Mouse (Mus musculus): ENCODE results near the gene Fgfr4. TPM values are rescaled to one million over a fixed set of nuclear protein-coding genes. Genes with fewer than 3 reads are reported as not detected.

Gene Fgfr4
- polyA plus RNA-seq (2015; fragmentation: Nextera tagmentation; extraction: Ambion mirVana), result 0.67 and 1.4 TPM in 2 replicates

DNA sequence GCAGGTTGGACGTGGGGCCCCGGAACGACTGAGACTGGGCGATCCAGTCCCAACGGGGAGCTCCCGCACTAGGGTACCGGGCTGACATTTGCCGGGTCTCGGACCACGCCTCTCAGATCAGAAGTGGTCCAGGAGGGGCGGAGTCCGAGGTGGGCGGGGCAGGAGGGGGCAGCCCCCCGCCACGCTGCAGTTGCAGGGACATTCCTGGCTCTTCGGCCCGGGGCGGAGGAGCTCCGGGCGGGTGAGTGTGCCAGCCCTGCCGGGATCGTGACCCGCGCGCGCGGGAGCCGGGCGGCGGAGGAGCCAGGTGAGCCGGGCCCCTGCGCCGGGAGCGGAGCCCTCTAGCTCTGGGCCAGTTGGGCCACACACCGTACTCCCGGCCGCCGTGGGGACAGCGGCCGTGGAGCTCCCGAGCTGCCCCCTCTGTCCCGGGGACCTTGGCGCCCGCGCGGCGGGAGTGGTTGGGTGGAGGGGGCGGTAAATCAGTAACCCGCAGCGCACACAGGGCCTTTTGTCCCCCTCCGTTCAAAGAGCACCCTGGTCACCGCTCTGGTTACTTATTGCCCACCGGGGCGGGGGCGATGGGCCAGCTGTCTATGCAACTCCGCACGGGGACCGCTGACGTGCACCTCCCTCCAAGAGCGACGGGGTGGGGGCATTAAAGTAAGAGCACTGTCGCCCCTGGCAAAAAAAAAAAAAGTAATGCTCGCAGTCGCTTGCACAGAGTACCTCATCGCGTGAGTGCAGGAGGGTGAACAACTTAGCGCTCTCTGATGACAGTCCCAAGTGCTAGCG, at the start of gene Fgfr4:
Fgfr4 (plus strand) TSS at position 20 of the 795 bp plus-strand sequence.
- Histone ChIP-seq H3K36me3 (ENCODE audit: control insufficient read depth, insufficient read depth) (no peaks in the 10 kb centered on the region), H3K27me3 (replicated peaks; ENCODE audit: control insufficient read depth, insufficient read depth, low read length) (0 out of 2 replicates have a peak, but pooled peaks cover 4% of the 10 kb centered on the region), H3K4me2 (ENCODE audit: low read length) (peak within 1 kb of the TSS; percentile 95), H3K4me1 (replicated peaks; ENCODE audit: control insufficient read depth, insufficient read depth, low read length) (peaks cover 11% of the 10 kb centered on the region), H3K4me3 (replicated peaks; ENCODE audit: low read length) (peak within 1 kb of the TSS; percentile 54), H3K27ac (ENCODE audit: low read length) (no peak within 1 kb of the TSS), H3K9me3 (ENCODE audit: control insufficient read depth, low read length) (no peaks in the 10 kb centered on the region), H3K9ac (replicated peaks; ENCODE audit: low read depth, low read length) (peak within 1 kb of the TSS; percentile 63)
- WGBS, result 1% methylated on average over 60 of the region's 68 CpGs
- no peak for ATAC-seq

- Histone ChIP-seq H3K36me3 (ENCODE audit: control insufficient read depth, insufficient read depth) (peaks cover 2% of the 10 kb centered on the region; the same call in 1 of the 2 replicates), H3K4me2 (ENCODE audit: low read length) (no peak overlapping the region)
- WGBS, result 66% methylated on average over 2 of the region's 2 CpGs
These were observed 49.1 kb upstream of the Fgfr4 start for GRCm38 (mm10) chr13:55103351-55103750.

DNA sequence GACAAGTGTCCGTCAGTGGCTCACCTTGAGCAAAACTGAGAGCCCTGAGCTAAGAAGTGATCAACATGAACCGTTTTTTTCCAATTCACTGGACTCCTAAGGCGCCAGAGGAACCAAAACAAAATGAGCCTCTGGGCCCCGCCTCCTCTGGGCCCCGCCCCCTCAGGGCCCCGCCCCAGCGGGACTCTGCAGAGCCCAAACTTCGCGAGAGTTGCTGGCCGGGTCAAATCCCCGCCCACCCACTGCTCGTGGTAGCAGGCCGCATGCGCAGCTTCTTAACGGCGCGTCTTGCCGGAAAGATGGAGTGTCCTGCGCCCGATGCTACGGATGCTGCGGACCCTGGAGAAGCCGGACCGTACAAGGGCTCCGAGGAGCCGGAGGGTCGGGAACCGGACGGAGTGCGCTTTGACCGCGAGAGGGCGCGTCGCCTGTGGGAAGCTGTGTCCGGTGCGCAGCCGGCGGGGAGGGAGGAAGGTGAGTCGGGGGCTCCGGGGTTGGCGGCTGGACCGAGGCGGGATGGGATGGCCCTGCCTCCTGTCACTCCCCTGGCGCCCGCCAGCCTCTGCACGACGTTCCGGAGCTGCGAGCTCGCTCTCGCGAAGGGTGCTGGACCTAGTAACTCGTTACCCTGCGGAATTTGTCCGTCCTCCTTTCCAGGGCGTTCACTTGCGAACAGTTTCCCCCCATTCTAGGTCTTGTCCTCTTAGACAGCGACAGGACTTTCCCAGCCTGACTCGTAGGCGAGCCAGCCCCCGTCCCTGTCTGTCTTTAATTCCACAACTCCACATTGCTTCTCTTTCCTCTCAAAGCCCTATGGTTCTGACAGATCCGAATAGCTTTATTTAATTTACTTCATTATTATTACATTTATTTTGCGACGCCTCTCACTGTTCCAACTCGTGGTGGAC, 47.1 kb upstream of the Fgfr4 start, which contains the start of gene Zfp346:
Zfp346 (plus strand) TSS at position 267 of the 908 bp plus-strand sequence.
- Histone ChIP-seq H3K4me2 (ENCODE audit: low read length) (peak within 1 kb of the TSS; percentile 84), H3K27ac (ENCODE audit: low read length) (peak within 1 kb of the TSS; percentile 79), H3K9me3 (ENCODE audit: control insufficient read depth, low read length) (no peaks in the 10 kb centered on the region), H3K4me1 (replicated peaks; ENCODE audit: control insufficient read depth, insufficient read depth, low read length) (peaks cover 14% of the 10 kb centered on the region), H3K36me3 (ENCODE audit: control insufficient read depth, insufficient read depth) (peaks cover 2% of the 10 kb centered on the region; the same call in 1 of the 2 replicates), H3K9ac (replicated peaks; ENCODE audit: low read depth, low read length) (peak within 1 kb of the TSS; percentile 94), H3K27me3 (replicated peaks; ENCODE audit: control insufficient read depth, insufficient read depth, low read length) (no peaks in the 10 kb centered on the region), H3K4me3 (replicated peaks; ENCODE audit: low read length) (peak within 1 kb of the TSS; percentile 92)
- ATAC-seq, result peak; percentile 93
- WGBS, result under 1% methylated on average over 66 of the region's 66 CpGs

More at GRCm38 (mm10) chr13:55103351-55103750, 49.1 kb upstream of the Fgfr4 start:
- Histone ChIP-seq H3K4me1 (replicated peaks; ENCODE audit: control insufficient read depth, insufficient read depth, low read length) (peaks cover 21% of the 10 kb centered on the region), H3K9ac (replicated peaks; ENCODE audit: low read depth, low read length) (no peak overlapping the region), H3K27ac (ENCODE audit: low read length) (no peak overlapping the region), H3K9me3 (ENCODE audit: control insufficient read depth, low read length) (no peaks in the 10 kb centered on the region), H3K4me3 (replicated peaks; ENCODE audit: low read length) (no peak overlapping the region), H3K27me3 (replicated peaks; ENCODE audit: control insufficient read depth, insufficient read depth, low read length) (no peaks in the 10 kb centered on the region)
- ATAC-seq, result no peak

DNA sequence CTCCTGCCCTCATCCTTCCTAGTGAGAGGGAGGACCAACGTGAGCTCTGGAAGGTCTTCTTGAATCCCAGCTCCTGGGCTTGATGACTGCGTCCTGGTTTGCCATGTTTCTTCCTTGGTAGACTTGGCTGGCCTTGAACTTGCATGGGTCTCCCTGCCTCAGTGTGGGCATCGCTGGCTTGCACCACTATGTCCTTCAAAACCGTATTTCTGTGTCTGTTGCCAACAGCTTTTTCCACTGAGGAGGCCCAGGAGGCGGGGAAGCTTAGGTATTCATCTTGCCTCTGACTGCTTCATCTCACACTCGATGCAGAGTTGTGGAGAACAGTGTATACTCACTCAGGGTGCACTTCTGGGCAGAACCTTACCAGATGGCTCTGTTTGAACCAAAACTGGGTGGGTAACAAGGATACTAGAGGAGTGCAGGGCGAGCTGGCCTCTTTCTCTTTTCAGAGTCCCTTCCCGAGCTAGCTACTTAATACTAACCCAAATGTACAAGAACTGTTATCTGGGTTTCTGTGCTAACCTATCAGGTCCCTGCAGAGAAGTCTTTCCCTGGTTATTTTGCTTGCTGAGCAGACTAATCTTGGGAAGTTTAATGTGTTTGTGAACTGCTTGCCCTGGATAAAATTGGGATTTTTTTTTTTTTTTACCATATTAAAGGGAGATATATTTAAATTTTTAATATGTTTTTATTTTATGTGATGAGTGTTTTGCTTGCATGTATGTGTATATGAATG, 46.3 kb upstream of the Fgfr4 start:
- H3K27me3 ChIP-seq (replicated peaks; ENCODE audit: control insufficient read depth, insufficient read depth, low read length), result no peaks in the 10 kb centered on the region
- no peaks in the 10 kb centered on the region for H3K9me3 ChIP-seq (ENCODE audit: control insufficient read depth, low read length)
- peak overlapping the region; percentile 94 for H3K9ac ChIP-seq (replicated peaks; ENCODE audit: low read depth, low read length)
- peaks cover 14% of the 10 kb centered on the region for H3K4me1 ChIP-seq (replicated peaks; ENCODE audit: control insufficient read depth, insufficient read depth, low read length)
- no peak overlapping the region for H3K27ac ChIP-seq (ENCODE audit: low read length)
- peak overlapping the region; percentile 92 for H3K4me3 ChIP-seq (replicated peaks; ENCODE audit: low read length)
- H3K4me2 ChIP-seq (ENCODE audit: low read length), result peak overlapping the region; percentile 84
- ATAC-seq, result no peak
- WGBS, result 18% methylated on average over 8 of the region's 8 CpGs
- H3K36me3 ChIP-seq (ENCODE audit: control insufficient read depth, insufficient read depth), result peaks cover 2% of the 10 kb centered on the region; the same call in 1 of the 2 replicates

GRCm38 (mm10) chr13:55107116-55107515, 45.3 kb upstream of the Fgfr4 start:
- Histone ChIP-seq H3K9ac (replicated peaks; ENCODE audit: low read depth, low read length) (no peak overlapping the region), H3K4me1 (replicated peaks; ENCODE audit: control insufficient read depth, insufficient read depth, low read length) (peaks cover 14% of the 10 kb centered on the region), H3K27me3 (replicated peaks; ENCODE audit: control insufficient read depth, insufficient read depth, low read length) (no peaks in the 10 kb centered on the region), H3K27ac (ENCODE audit: low read length) (no peak overlapping the region), H3K36me3 (ENCODE audit: control insufficient read depth, insufficient read depth) (peaks cover 2% of the 10 kb centered on the region; the same call in 1 of the 2 replicates), H3K9me3 (ENCODE audit: control insufficient read depth, low read length) (no peaks in the 10 kb centered on the region), H3K4me3 (replicated peaks; ENCODE audit: low read length) (no peak overlapping the region), H3K4me2 (ENCODE audit: low read length) (no peak overlapping the region)
- 90% methylated on average over 4 of the region's 4 CpGs for WGBS
- no peak for ATAC-seq

GRCm38 (mm10) chr13:55107694-55108093, 44.7 kb upstream of the Fgfr4 start:
- ATAC-seq, result no peak
- 88% methylated on average over 8 of the region's 8 CpGs for WGBS
- H3K4me1 ChIP-seq (replicated peaks; ENCODE audit: control insufficient read depth, insufficient read depth, low read length), result peaks cover 14% of the 10 kb centered on the region
- no peak overlapping the region for H3K9ac ChIP-seq (replicated peaks; ENCODE audit: low read depth, low read length)
- no peaks in the 10 kb centered on the region for H3K9me3 ChIP-seq (ENCODE audit: control insufficient read depth, low read length)
- H3K27me3 ChIP-seq (replicated peaks; ENCODE audit: control insufficient read depth, insufficient read depth, low read length), result no peaks in the 10 kb centered on the region
- peaks cover 2% of the 10 kb centered on the region; the same call in 1 of the 2 replicates for H3K36me3 ChIP-seq (ENCODE audit: control insufficient read depth, insufficient read depth)
- H3K4me2 ChIP-seq (ENCODE audit: low read length), result no peak overlapping the region
- no peak overlapping the region for H3K27ac ChIP-seq (ENCODE audit: low read length)
- H3K4me3 ChIP-seq (replicated peaks; ENCODE audit: low read length), result no peak overlapping the region

DNA sequence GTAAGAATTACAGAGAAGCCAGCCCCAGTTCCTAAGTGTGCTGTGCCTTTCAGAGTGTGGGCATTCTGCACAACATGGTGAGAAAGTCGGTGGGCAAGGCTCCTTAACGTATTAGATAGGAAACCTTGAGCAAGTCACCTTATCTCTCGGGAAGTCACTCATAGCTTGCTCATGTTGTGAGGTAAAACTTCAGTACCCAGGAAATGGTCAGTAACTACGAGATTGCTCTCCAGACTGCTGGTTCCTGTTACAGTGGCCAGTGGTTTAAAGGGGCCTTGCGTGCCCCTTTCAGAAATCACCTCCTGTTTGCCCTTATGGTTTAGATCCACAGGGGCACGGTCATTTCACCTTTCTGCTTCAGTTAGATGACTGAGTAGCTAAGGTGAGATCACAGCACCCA, 38.1 kb upstream of the Fgfr4 start:
- Histone ChIP-seq H3K36me3 (ENCODE audit: control insufficient read depth, insufficient read depth) (peaks cover 10% of the 10 kb centered on the region), H3K27ac (ENCODE audit: low read length) (no peak overlapping the region)
- no peak for ATAC-seq

DNA sequence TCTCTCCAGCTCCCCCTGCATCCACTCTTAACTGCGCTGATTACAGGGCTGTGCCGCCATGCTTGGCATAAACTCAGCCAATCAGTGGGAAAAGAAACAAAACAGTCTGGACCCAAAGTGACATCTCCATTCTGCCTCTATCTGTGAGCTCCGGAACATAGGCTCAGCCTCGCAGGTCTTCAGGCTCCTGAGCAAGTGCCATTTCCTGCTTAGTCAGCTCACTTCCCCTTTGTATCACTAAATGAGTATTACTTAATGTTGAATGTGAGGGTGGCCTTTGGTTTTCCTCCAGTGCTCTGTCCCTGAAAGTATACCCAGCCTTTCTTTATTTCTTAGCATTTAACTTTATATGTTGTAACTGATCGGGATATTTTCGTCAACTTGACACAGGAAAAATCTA, 27.5 kb upstream of the Fgfr4 start:
- H3K4me2 ChIP-seq (ENCODE audit: low read length), result no peak overlapping the region
- H3K27me3 ChIP-seq (replicated peaks; ENCODE audit: control insufficient read depth, insufficient read depth, low read length), result no peaks in the 10 kb centered on the region
- no peak overlapping the region for H3K27ac ChIP-seq (ENCODE audit: low read length)
- no peak overlapping the region for H3K4me3 ChIP-seq (replicated peaks; ENCODE audit: low read length)
- H3K4me1 ChIP-seq (replicated peaks; ENCODE audit: control insufficient read depth, insufficient read depth, low read length), result no peaks in the 10 kb centered on the region
- H3K9ac ChIP-seq (replicated peaks; ENCODE audit: low read depth, low read length), result no peak overlapping the region
- ATAC-seq, result no peak
- peaks cover 10% of the 10 kb centered on the region for H3K36me3 ChIP-seq (ENCODE audit: control insufficient read depth, insufficient read depth)
- H3K9me3 ChIP-seq (ENCODE audit: control insufficient read depth, low read length), result no peaks in the 10 kb centered on the region
- 91% methylated on average over 6 of the region's 6 CpGs for WGBS

More for the DNA sequence above, 38.1 kb upstream of the Fgfr4 start:
- Histone ChIP-seq H3K4me2 (ENCODE audit: low read length) (no peak overlapping the region), H3K4me1 (replicated peaks; ENCODE audit: control insufficient read depth, insufficient read depth, low read length) (no peaks in the 10 kb centered on the region), H3K9me3 (ENCODE audit: control insufficient read depth, low read length) (no peaks in the 10 kb centered on the region), H3K27me3 (replicated peaks; ENCODE audit: control insufficient read depth, insufficient read depth, low read length) (no peaks in the 10 kb centered on the region), H3K9ac (replicated peaks; ENCODE audit: low read depth, low read length) (no peak overlapping the region), H3K4me3 (replicated peaks; ENCODE audit: low read length) (no peak overlapping the region)
- 91% methylated on average over 6 of the region's 6 CpGs for WGBS

All from forebrain, embryonic 16.5 days (tissue).